Mouse (Mus musculus) cortical plate, adult 2 months (tissue): Measurements from ENCODE around the gene Abl2.

Experiments used
- CTCF ChIP-seq: fragments of 200-500 bp; IDR thresholded peaks from 2 replicates; pipeline ENCODE4 v1.5.1; 2011; ENCODE audit warnings: mild to moderate bottlenecking, control low read depth, low read length; ENCODE audit not compliant: insufficient read depth; ENCODE audit errors: extremely low read depth
- POLR2A ChIP-seq: fragments of 200-500 bp; IDR thresholded peaks from 2 replicates; pipeline ENCODE4 v1.6.1; 2011; ENCODE audit warnings: mild to moderate bottlenecking, low read length, control low read depth; ENCODE audit not compliant: insufficient read depth; ENCODE audit errors: extremely low read depth

DNA sequence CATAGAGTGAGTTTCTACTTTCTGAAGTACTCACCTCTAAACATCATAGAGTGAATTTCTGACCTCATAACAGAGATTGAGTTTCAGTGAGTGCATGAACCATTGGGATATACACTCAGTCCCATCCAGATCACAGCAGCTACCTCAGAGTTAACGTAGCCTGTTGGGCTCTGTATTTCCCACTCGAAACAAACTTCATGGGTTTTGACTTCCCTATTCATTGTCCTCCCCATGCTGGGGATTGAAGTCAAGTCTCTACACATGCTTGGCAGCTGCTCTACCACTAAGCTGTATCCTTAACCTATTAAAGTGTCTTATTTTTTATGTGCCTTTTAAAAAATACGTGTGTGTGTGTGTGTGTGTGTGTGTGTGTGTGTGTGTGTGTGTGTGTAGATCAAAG lies 26.9 kb downstream of the Abl2 start:
- TF ChIP-seq CTCF: no peak
- no peak for TF ChIP-seq POLR2A
